14 mouse cellular contexts compared by ENCODE assay signal in genomic region chr1:64220486-64220885, GRCm38 (mm10).
DNase-seq lines count a peak whose midpoint lies in the region; ATAC-seq lines count a peak whose summit lies in the region.
"Had no signal": no experiment of that assay in that cellular context is flagged by ENCODE, and none has a peak within 500 bp of the region (broad histone marks: within the 10 kb centered on the region; RNA-seq: fewer than 3 reads in every experiment).

No protein-coding gene starts in this region.

- H3K4me1 ChIP-seq in forebrain, embryonic 16.5 days (replicated peaks; ENCODE audit: control insufficient read depth, insufficient read depth, low read length) = peaks cover 25% of the 10 kb centered on the region
- peaks cover 31% of the 10 kb centered on the region for H3K4me1 ChIP-seq in neural tube, embryonic 15.5 days
- H3K4me1 ChIP-seq: liver, embryonic 13.5 days had no signal

- DNase-seq in cerebellum, adult 18-20 months = peak; percentile 14 to 29
- no peak for DNase-seq in cerebellum, adult 11 months
- DNase-seq in left cerebral cortex, postnatal 14 days (ENCODE audit: low spot score in 2 of 2) = peak; percentile 43 to 56
- no peak for DNase-seq in left cerebral cortex, adult 18-20 months (ENCODE audit: low spot score in 2 of 2)
- DNase-seq in kidney, postnatal 36 days = no peak
- DNase-seq in right cerebral cortex, postnatal 36 days (ENCODE audit: low spot score in 2 of 2) = no peak
- DNase-seq: heart, postnatal 36 days; kidney, adult 9 months; liver, embryonic 13.5 days; right cerebral cortex, postnatal 4 days had no signal

- no peaks in the 10 kb centered on the region for H3K9me3 ChIP-seq in forebrain, embryonic 16.5 days (ENCODE audit: control insufficient read depth, low read length)
- no peaks in the 10 kb centered on the region for H3K9me3 ChIP-seq in neural tube, embryonic 15.5 days (replicated peaks)
- H3K9me3 ChIP-seq: liver, embryonic 13.5 days had no signal

- H3K9ac ChIP-seq in forebrain, embryonic 16.5 days (replicated peaks; ENCODE audit: low read depth, low read length) = no peak overlapping the region
- H3K9ac ChIP-seq in neural tube, embryonic 15.5 days (replicated peaks) = no peak overlapping the region
- H3K9ac ChIP-seq: liver, embryonic 13.5 days had no signal

- ATAC-seq in forebrain, embryonic 16.5 days = peak; percentile 57
- peak; percentile 77 for ATAC-seq in neural tube, embryonic 15.5 days (ENCODE audit: low FRiP score)

- H3K36me3 ChIP-seq in forebrain, embryonic 16.5 days (ENCODE audit: control insufficient read depth, insufficient read depth) = no peaks in the 10 kb centered on the region
- H3K36me3 ChIP-seq in neural tube, embryonic 15.5 days = no peaks in the 10 kb centered on the region
- H3K36me3 ChIP-seq: liver, embryonic 13.5 days had no signal

- WGBS in forebrain, embryonic 16.5 days = 68% methylated on average over 1 of the region's 1 CpGs
- 70% methylated on average over 1 of the region's 1 CpGs for WGBS in neural tube, embryonic 15.5 days

- H3K4me3 ChIP-seq in forebrain, embryonic 16.5 days (replicated peaks; ENCODE audit: low read length) = no peak overlapping the region
- no peak overlapping the region for H3K4me3 ChIP-seq in neural tube, embryonic 15.5 days (replicated peaks)
- H3K4me3 ChIP-seq: liver, embryonic 13.5 days; myocyte had no signal

- no peak overlapping the region for H3K4me2 ChIP-seq in forebrain, embryonic 16.5 days (ENCODE audit: low read length)
- no peak overlapping the region for H3K4me2 ChIP-seq in neural tube, embryonic 15.5 days
- H3K4me2 ChIP-seq: liver, embryonic 13.5 days had no signal

- intact Hi-C loops in left cerebral cortex, postnatal 14 days (cut with DNase I) = loop anchor here (5.0 kb wide), 1 partner anchor 98 kb away; the partner anchor contains the start of gene Klf7

- H3K27me3 ChIP-seq in forebrain, embryonic 16.5 days (replicated peaks; ENCODE audit: control insufficient read depth, insufficient read depth, low read length) = no peaks in the 10 kb centered on the region
- no peaks in the 10 kb centered on the region for H3K27me3 ChIP-seq in neural tube, embryonic 15.5 days (replicated peaks)
- H3K27me3 ChIP-seq: liver, embryonic 13.5 days had no signal

- H3K27ac ChIP-seq in forebrain, embryonic 16.5 days (ENCODE audit: low read length) = peak overlapping the region; percentile 59
- peak overlapping the region; percentile 45; the same call in 1 of the 2 replicates for H3K27ac ChIP-seq in neural tube, embryonic 15.5 days (replicated peaks)
- H3K27ac ChIP-seq: liver, embryonic 13.5 days; stomach, postnatal 0 days had no signal

Comparison
In these comparisons a context has a peak if more than half of its experiments do, and no peak if none do; other contexts are left out.
1. DNase-seq: peak in cerebellum, adult 18-20 months (2 of 2) and left cerebral cortex, postnatal 14 days (2 of 2); none in cerebellum, adult 11 months (single experiment), left cerebral cortex, adult 18-20 months (0 of 2), kidney, postnatal 36 days (0 of 2) and right cerebral cortex, postnatal 36 days (0 of 2).